Mouse (Mus musculus): ENCODE measurements around the gene Pde4d.

GRCm38 (mm10) chr13:108538760-108539369, 89.1 kb downstream of the Pde4d start:
- TF ChIP-seq EP300 (optimal IDR thresholded peaks at IDR 0.05), result no peak
- TF ChIP-seq CTCF (IDR thresholded peaks at IDR 0.05; ENCODE audit: low read depth), result no peak

All from stomach, postnatal 0 days (tissue).